Mouse (Mus musculus) midbrain, embryonic 15.5 days (tissue): ENCODE results near the gene Elfn2. TPM values are rescaled to one million over a fixed set of nuclear protein-coding genes. Genes with fewer than 3 reads are reported as not detected.

Source experiments
- ATAC-seq: fragments of 200-750 bp; cut with Nextera tagmentation; replicated peaks from 2 replicates; pipeline ENCODE4 v1.8.0; 2017; ENCODE audit warnings: moderate TSS enrichment
- H3K27ac ChIP-seq: fragments of 300-500 bp; sonication (generic); 2 replicates; pipeline ENCODE4 v1.5.1; 2015; ENCODE audit warnings: mild to moderate bottlenecking, inconsistent platforms
- H3K27me3 ChIP-seq: fragments of 300-500 bp; sonication (generic); replicated peaks from 2 replicates; pipeline ENCODE4 v1.6.1; 2015; ENCODE audit warnings: inconsistent platforms
- H3K36me3 ChIP-seq: fragments of 300-500 bp; sonication (generic); replicated peaks from 2 replicates; pipeline ENCODE4 v1.6.1; 2015; ENCODE audit warnings: inconsistent platforms
- H3K4me1 ChIP-seq: fragments of 300-500 bp; sonication (generic); 2 replicates; pipeline ENCODE4 v1.6.1; 2015; ENCODE audit warnings: inconsistent platforms
- H3K4me2 ChIP-seq: fragments of 300-500 bp; sonication (generic); 2 replicates; pipeline ENCODE4 v1.6.1; 2015; ENCODE audit warnings: inconsistent platforms, mild to moderate bottlenecking, moderate library complexity
- H3K4me3 ChIP-seq: fragments of 300-500 bp; sonication (generic); 2 replicates; pipeline ENCODE4 v1.5.1; 2015; ENCODE audit warnings: mild to moderate bottlenecking, inconsistent platforms
- H3K9ac ChIP-seq: fragments of 300-500 bp; sonication (generic); 2 replicates; pipeline ENCODE4 v1.6.1; 2015; ENCODE audit warnings: mild to moderate bottlenecking, inconsistent platforms
- H3K9me3 ChIP-seq: fragments of 300-500 bp; sonication (generic); 2 replicates; pipeline ENCODE4 v1.6.1; 2016; ENCODE audit warnings: inconsistent platforms
- WGBS: fragments of 180-500 bp; shearing (Covaris S2); methylation state at CpG from one replicate; pipeline ENCODE4 v1.1.7; 2015; ENCODE audit warnings: mixed read lengths; 5-methylcytosine and 5-hydroxymethylcytosine counted together
- polyA plus RNA-seq: library from polyadenylated mRNA; unstranded; fragments of >200 nt; fragmentation: Nextera tagmentation; extraction: Ambion mirVana; gene quantifications from 2 replicates; pipeline ENCODE4 v1.2.1, GENCODE M21; 2015

The Elfn2 gene
- polyA plus RNA-seq, 1 experiment from 2014 or later: 11.1 TPM

DNA sequence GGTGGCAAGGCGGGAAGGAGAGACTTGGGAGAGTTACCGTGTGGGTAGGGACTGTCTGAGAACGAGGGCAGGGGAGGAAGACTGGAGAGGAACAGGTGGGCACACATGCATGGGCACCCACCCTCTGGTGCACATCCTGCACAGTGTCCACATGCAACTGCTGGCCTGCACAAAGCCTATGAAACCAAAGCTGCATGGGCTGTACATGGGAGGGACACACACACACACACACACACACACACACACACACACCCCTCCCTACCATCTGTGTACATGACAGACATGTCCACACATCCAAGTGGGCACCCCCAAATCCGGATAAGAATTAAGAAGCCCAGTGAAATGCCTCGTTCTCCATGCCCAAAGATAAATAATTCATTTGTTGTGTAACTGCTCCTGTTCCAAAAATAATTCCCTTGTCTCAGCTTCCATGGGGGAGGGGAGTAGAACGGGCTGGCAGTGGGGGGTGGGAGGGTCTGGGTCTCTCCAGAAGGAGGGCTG, 43.6 kb downstream of the Elfn2 start:
- WGBS: 53% methylated on average over 6 of the region's 6 CpGs
- ATAC-seq: no peak
- Histone ChIP-seq H3K9me3 (no peaks in the 10 kb centered on the region), H3K27ac (no peak overlapping the region), H3K4me1 (peaks cover 16% of the 10 kb centered on the region), H3K4me2 (no peak overlapping the region), H3K36me3 (0 out of 2 replicates have a peak, but pooled peaks cover 5% of the 10 kb centered on the region), H3K4me3 (no peak overlapping the region), H3K27me3 (peaks cover 30% of the 10 kb centered on the region), H3K9ac (no peak overlapping the region)

DNA sequence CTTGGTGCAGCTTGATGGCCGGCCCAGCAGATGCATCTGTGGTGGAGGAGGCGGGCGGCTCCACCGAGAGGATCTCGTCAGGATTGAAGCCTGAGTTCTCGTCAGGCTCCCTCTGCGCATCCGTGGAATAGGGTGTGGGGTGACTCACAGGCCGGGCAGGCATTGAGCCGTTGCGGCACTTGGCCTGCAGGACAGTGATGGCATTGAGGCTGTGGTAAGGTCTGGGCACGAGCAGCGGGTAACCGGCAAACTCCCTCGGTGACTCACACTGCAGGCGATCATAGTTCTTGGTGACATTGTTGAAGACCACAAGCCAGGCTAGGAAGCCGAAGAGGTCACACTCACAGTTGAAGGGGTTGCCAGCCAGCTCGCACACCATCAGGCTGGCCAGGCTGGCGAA, 45.1 kb downstream of the Elfn2 start:
- no peak overlapping the region for H3K9ac ChIP-seq
- H3K4me1 ChIP-seq: peaks cover 23% of the 10 kb centered on the region
- WGBS: 86% methylated on average over 19 of the region's 19 CpGs
- no peak overlapping the region for H3K4me3 ChIP-seq
- no peaks in the 10 kb centered on the region for H3K9me3 ChIP-seq
- 0 out of 2 replicates have a peak, but pooled peaks cover 5% of the 10 kb centered on the region for H3K36me3 ChIP-seq
- H3K27me3 ChIP-seq: peaks cover 30% of the 10 kb centered on the region
- no peak overlapping the region for H3K4me2 ChIP-seq
- no peak overlapping the region for H3K27ac ChIP-seq
- ATAC-seq: no peak

DNA sequence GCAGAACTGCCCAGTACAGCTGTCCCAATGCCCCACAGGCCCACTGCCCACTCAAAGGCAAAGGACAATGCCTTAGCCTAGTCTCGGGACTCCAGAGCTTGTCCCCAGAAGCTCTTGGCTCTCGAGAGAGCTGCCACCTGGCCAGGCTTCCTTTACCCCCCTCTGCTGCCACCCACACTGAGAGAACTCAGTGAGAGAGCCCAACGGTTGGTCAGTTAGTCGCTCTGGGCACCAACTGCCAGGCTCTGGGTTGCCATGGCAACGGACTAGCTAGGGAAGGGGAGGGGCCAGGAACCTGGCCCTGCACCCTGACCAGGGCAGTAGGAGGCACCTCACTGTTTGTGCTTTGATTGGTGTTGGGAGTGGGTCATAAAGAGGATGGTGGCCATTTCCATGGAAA, 48.2 kb downstream of the Elfn2 start:
- 0 out of 2 replicates have a peak, but pooled peaks have one; percentile 2 for ATAC-seq
- Histone ChIP-seq H3K9me3 (no peaks in the 10 kb centered on the region), H3K4me3 (no peak overlapping the region), H3K9ac (no peak overlapping the region), H3K36me3 (0 out of 2 replicates have a peak, but pooled peaks cover 5% of the 10 kb centered on the region), H3K4me1 (peaks cover 20% of the 10 kb centered on the region), H3K27me3 (peaks cover 30% of the 10 kb centered on the region), H3K4me2 (no peak overlapping the region), H3K27ac (no peak overlapping the region)
- WGBS: 16% methylated on average over 5 of the region's 5 CpGs

DNA sequence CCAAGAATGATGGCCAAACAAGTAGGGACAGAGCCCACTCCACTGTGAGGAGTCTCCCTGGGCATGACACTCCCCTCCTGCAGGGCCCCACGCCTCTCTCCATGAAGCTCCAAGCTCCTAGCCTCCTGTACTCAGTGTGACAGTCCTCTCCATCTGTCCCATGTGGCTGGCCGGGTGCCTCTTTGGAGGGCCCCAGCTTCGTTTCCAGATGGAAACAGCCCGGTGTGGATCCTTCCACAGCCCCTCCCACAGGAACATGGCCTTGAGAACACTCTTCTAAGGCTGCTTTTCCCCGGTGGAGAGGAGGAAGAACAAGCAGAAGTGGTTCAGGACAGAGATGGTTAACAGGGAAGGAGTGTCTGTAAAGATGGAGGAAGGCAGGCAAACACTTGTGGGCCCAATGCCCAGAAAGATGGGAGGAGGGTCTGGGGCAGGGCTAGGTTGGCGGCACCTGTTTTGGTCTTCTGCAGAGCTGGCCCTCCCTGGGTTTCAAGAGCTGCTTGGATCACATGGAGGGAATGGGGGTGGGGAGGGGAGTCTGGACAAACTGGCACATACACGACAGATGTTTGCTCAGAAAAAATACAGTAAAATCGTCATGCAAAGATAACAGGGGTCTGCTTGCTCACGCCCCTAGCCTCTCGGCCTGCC, 49.2 kb downstream of the Elfn2 start:
- Histone ChIP-seq H3K9me3 (no peaks in the 10 kb centered on the region), H3K4me2 (no peak overlapping the region), H3K4me3 (no peak overlapping the region), H3K27me3 (peaks cover 30% of the 10 kb centered on the region), H3K27ac (no peak overlapping the region), H3K36me3 (0 out of 2 replicates have a peak, but pooled peaks cover 5% of the 10 kb centered on the region), H3K4me1 (peaks cover 23% of the 10 kb centered on the region), H3K9ac (no peak overlapping the region)
- 75% methylated on average over 10 of the region's 10 CpGs for WGBS
- no peak for ATAC-seq

DNA sequence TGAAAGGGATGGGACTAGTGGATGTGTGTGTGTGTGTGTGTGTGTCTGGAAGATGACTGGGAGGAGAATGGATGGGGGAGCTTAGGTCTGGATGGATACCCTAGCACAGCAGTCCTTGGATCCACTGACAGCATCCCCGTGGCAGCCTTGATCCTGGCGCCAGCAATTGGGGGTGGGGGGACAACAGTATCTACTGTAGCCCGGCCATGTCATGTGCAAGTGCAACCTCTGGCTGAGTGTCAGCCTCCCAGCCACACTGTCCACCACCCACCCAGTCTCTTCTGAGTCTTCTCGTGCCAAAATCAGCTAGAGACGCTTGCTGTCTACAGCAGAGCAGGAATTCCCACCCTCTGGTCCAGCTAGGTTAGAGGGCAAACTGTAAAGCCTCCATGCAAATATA, 54.3 kb downstream of the Elfn2 start:
- 0 out of 2 replicates have a peak, but pooled peaks have one; percentile 30 for ATAC-seq
- WGBS: 54% methylated on average over 5 of the region's 5 CpGs
- H3K36me3 ChIP-seq: no peaks in the 10 kb centered on the region
- H3K27ac ChIP-seq: no peak overlapping the region
- no peak overlapping the region for H3K9ac ChIP-seq
- H3K27me3 ChIP-seq: no peaks in the 10 kb centered on the region; the same call in 1 of the 2 replicates
- no peaks in the 10 kb centered on the region for H3K9me3 ChIP-seq
- H3K4me1 ChIP-seq: 0 out of 2 replicates have a peak, but pooled peaks cover 8% of the 10 kb centered on the region
- no peak overlapping the region for H3K4me2 ChIP-seq
- no peak overlapping the region for H3K4me3 ChIP-seq

DNA sequence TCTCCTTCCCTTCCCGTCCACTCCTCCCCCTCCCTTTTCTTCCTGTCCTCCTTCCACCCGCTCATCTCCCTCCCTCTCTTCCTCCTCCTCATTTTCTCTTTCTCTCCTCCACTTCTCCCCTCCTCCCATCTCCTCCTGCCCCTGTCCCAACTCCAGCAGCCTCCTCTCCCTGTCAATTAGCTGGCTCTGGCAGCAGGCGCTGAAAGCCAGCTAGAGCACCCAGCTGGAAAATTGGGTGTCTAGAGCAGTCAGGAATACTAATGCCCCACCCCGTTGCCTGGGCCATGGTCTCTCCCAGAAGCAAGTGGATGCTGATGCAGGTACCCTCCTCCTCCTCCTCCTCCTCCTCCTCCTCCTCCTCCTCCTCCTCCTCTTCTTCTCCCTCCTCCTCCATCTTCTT, 67.4 kb downstream of the Elfn2 start:
- no peak overlapping the region for H3K27ac ChIP-seq
- ATAC-seq: no peak

DNA sequence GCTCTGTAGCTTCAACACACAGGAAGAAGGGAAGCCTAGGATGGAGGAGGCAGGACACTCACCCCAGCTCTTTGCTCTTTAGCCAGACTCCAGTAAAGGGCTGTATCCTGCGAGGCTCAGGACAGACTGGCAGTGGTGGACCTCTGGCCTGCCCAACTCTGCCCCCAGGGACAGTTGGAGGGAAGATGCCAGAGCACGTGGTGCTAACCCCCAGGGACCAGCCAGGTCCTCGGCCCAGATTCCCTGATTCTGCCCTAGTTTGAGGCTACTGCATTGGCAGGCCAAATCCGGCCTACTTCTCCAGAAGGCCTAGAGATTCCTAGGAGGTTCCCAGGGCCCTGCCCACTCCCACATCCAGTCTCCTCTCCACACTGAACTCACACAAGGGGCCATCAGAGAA, 70.8 kb downstream of the Elfn2 start:
- no peak overlapping the region for H3K27ac ChIP-seq
- ATAC-seq: no peak
- no peak overlapping the region for H3K9ac ChIP-seq
- H3K4me1 ChIP-seq: peaks cover 7% of the 10 kb centered on the region; the same call in 1 of the 2 replicates
- no peaks in the 10 kb centered on the region for H3K27me3 ChIP-seq
- H3K4me3 ChIP-seq: no peak overlapping the region
- H3K4me2 ChIP-seq: no peak overlapping the region
- no peaks in the 10 kb centered on the region for H3K9me3 ChIP-seq
- 75% methylated on average over 4 of the region's 4 CpGs for WGBS
- H3K36me3 ChIP-seq: no peaks in the 10 kb centered on the region

More for the DNA sequence above, 67.4 kb downstream of the Elfn2 start:
- no peaks in the 10 kb centered on the region for H3K4me1 ChIP-seq
- no peaks in the 10 kb centered on the region for H3K9me3 ChIP-seq
- WGBS: 30% methylated on average over 4 of the region's 4 CpGs
- H3K27me3 ChIP-seq: no peaks in the 10 kb centered on the region
- no peaks in the 10 kb centered on the region for H3K36me3 ChIP-seq
- no peak overlapping the region for H3K4me2 ChIP-seq
- no peak overlapping the region for H3K4me3 ChIP-seq
- H3K9ac ChIP-seq: no peak overlapping the region

DNA sequence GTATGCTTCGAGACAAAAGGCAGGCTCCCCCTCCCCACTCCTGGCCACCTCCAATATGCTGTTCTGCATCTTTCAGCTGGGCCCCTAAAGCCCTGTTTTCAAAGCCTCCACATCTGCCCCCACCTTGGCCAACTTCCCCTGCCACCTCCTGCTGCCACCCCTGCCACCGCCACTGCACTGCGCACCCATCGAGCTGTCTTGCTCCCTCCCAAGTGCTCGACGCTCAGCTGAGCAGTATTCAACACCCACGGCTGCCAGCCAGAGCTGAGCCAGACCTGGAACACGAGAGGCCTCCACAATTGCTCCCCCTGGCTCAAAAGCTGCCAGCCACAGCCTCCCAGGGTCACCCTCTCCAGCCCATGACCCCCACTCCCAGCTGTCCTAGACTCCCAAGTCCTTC, 74.0 kb downstream of the Elfn2 start:
- WGBS: 52% methylated on average over 8 of the region's 8 CpGs
- H3K27ac ChIP-seq: no peak overlapping the region

DNA sequence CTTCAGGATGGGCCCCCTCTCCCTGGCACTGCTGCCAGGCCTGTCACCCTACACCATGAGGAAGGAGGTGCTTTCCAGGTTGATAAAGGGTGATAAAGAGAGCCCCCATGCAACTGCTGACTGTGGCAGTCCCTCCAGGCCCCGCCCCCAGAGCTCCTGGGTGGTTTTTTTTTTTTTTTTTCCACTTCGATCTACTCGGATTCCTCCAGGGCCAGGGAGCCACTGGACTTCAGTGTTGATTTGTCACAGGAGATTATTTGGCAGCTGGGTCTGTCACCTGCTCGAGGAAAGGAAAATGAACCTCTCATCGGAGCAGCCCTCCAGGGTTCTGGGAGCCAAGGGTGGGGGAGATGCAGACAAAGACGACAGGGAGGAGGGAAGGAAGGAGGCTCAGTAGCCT, 74.9 kb downstream of the Elfn2 start:
- no peaks in the 10 kb centered on the region for H3K27me3 ChIP-seq
- no peak overlapping the region for H3K4me2 ChIP-seq
- peaks cover 20% of the 10 kb centered on the region; the same call in 1 of the 2 replicates for H3K4me1 ChIP-seq
- H3K36me3 ChIP-seq: no peaks in the 10 kb centered on the region
- no peak overlapping the region for H3K9ac ChIP-seq
- WGBS: 15% methylated on average over 6 of the region's 6 CpGs
- no peaks in the 10 kb centered on the region for H3K9me3 ChIP-seq
- ATAC-seq: no peak
- H3K4me3 ChIP-seq: no peak overlapping the region
- H3K27ac ChIP-seq: no peak overlapping the region

More for the DNA sequence above, 74.0 kb downstream of the Elfn2 start:
- H3K4me2 ChIP-seq: no peak overlapping the region
- H3K9ac ChIP-seq: no peak overlapping the region
- no peaks in the 10 kb centered on the region for H3K36me3 ChIP-seq
- H3K27me3 ChIP-seq: no peaks in the 10 kb centered on the region
- ATAC-seq: no peak
- no peak overlapping the region for H3K4me3 ChIP-seq
- H3K4me1 ChIP-seq: peaks cover 15% of the 10 kb centered on the region; the same call in 1 of the 2 replicates
- H3K9me3 ChIP-seq: no peaks in the 10 kb centered on the region

DNA sequence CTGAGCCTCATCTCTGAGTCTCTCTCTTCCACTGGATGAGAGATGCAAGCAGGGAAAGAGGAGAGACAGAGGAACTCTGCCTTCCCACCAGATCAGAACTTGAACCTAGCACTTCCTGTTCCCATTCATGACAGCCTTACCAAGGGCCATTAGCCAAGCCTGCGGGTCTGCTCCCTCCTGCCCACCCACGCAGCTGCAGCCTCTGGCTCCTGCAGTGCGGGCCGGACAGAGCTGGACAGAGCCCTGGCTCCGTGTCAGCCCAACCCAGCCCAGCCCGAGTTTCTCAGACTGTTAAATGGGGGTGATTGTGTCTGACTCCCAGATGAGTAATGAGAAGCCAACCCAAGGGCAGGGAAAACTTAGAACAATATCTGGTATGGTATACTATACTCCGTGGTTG, 83.3 kb downstream of the Elfn2 start:
- ATAC-seq: no peak

DNA sequence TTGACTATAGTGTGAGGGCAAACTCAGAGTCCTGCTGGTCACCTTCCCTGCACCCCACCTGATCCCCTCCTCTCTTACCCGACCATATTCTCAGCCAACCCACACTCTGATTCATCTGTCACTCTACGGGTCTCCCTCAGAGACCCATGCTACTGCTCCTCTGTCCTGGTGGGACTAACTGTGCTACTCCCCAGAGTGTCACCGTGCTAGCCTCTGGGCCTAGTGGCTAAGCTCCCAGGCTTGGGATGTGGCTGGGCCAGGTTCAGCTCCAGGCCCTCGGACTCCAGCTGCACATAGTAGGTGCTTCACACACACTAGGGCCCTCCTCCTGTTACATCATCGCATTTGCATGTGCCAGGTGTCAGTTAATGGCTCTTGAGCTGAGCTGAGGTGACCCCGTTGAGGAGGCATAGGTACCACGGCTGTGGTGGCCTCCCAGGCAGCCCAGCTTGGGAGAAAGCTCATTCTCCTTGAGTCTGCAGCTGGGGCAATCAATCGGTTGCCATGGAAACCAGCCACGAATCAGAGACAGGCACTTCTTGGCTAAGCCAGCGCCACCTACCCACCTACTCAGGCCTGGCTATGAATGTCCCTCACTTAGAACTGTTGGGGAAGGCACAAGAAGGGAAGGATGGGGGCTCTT, 84.4 kb downstream of the Elfn2 start:
- H3K9ac ChIP-seq: no peak overlapping the region
- peak overlapping the region; percentile 24; the same call in 1 of the 2 replicates for H3K27ac ChIP-seq
- peak; percentile 78 for ATAC-seq

More for the DNA sequence above, 83.3 kb downstream of the Elfn2 start:
- Histone ChIP-seq H3K27me3 (no peaks in the 10 kb centered on the region), H3K4me2 (no peak overlapping the region), H3K4me3 (no peak overlapping the region), H3K9ac (no peak overlapping the region), H3K27ac (peak overlapping the region; percentile 20; the same call in 1 of the 2 replicates), H3K4me1 (peaks cover 44% of the 10 kb centered on the region), H3K9me3 (no peaks in the 10 kb centered on the region), H3K36me3 (no peaks in the 10 kb centered on the region)
- WGBS: 52% methylated on average over 7 of the region's 7 CpGs

DNA sequence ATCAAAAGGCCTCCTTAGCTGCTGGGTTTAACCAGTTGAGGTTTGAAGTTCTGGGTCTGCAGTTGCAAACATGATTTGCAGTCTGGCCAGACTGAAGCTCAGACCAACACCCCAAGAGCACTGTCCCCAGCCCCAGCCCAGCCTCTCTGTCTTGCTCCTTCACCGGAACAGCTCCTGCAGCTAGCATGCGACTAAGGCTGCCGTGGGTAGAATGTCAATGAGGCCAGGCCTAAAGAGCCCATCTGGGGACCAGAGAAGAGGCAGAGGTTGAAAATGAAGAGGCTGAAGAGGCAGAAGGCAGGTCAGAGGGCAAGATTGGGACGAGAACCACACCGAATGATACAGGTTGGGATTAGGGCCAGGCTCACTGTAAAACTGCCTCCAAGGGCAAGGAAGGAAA, 85.2 kb downstream of the Elfn2 start:
- H3K4me3 ChIP-seq: no peak overlapping the region
- WGBS: 25% methylated on average over 5 of the region's 5 CpGs
- H3K27ac ChIP-seq: peak overlapping the region; percentile 24
- no peaks in the 10 kb centered on the region for H3K27me3 ChIP-seq
- no peak overlapping the region for H3K4me2 ChIP-seq
- ATAC-seq: no peak
- H3K9me3 ChIP-seq: no peaks in the 10 kb centered on the region
- H3K36me3 ChIP-seq: no peaks in the 10 kb centered on the region
- H3K4me1 ChIP-seq: peaks cover 38% of the 10 kb centered on the region
- 0 out of 2 replicates have a peak overlapping the region, but pooled peaks have one; percentile 1 for H3K9ac ChIP-seq

More for the DNA sequence above, 84.4 kb downstream of the Elfn2 start:
- H3K9me3 ChIP-seq: no peaks in the 10 kb centered on the region
- no peaks in the 10 kb centered on the region for H3K36me3 ChIP-seq
- H3K27me3 ChIP-seq: no peaks in the 10 kb centered on the region
- H3K4me1 ChIP-seq: peaks cover 44% of the 10 kb centered on the region
- no peak overlapping the region for H3K4me2 ChIP-seq
- WGBS: 32% methylated on average over 10 of the region's 10 CpGs
- H3K4me3 ChIP-seq: no peak overlapping the region
